Mouse (Mus musculus): Measurements from ENCODE around the gene Pik3r4.

DNA sequence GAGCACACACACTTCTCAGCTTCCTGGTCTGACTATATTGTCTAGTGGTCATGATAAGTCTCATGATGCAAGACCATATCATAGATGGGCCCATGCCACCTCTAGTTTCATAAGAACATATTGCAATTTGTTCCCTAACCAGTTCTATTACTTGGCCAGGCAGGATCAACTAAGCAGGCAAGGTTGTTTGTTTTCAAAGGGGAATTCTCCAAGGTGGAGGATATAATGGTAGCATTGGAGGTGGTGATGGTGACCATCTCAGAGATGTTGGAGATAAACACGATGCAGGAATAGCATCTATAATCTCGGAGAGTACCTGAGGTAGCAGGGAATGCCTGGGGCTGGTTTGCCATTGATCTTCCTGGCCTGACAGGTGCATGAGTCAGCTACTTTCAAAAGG is 26.8 kb upstream of the Pik3r4 start:
- no peak for TF ChIP-seq CTCF (conservative IDR thresholded peaks at IDR 0.05; ENCODE audit: insufficient read depth, insufficient read length, low read depth, low read length)
- no peak for TF ChIP-seq POLR2A (IDR thresholded peaks at IDR 0.05; ENCODE audit: low read depth, low read length)

All from kidney, adult 2 months (tissue).